Mouse (Mus musculus) layer of hippocampus, adult 9-10 months (tissue): ENCODE results near the gene Cryba4.

Experiments
- DNase-seq: peaks from one replicate; pipeline ENCODE4 v3.0.0; 2022; ENCODE audit warnings: low spot score

Gene Cryba4

DNA sequence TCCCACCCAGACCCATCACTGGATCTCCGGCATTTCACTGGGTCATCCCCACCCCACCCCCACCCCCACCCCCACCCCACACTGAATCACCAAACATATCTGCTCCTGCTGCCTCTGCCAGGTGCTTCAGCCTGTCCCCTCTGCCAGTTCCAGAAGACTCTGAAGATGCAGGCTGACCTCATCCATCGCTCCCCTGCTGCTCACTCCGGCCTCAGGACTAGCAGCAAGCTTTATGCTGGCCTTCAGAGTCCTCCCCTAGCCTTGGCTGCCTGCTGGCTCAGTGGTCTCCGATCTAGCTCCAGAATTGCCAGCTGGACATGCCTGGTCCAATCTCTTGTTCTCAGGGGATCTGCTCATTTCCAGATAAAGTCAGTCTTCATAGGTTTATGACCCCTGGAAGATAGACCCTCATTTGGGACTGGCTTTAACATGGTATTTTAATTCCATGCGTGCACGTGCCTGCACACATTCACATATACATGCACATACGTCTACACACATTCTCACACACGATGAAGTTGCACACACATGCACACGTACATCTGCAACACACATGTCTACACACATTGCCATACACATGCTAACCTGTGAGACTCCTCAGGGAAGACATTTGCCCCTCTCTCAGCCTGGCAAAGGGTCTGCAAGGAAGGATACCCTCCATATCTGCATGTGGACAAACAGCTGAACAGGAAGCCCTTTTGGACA is 14.3 kb downstream of the Cryba4 start:
- no peak for DNase-seq

DNA sequence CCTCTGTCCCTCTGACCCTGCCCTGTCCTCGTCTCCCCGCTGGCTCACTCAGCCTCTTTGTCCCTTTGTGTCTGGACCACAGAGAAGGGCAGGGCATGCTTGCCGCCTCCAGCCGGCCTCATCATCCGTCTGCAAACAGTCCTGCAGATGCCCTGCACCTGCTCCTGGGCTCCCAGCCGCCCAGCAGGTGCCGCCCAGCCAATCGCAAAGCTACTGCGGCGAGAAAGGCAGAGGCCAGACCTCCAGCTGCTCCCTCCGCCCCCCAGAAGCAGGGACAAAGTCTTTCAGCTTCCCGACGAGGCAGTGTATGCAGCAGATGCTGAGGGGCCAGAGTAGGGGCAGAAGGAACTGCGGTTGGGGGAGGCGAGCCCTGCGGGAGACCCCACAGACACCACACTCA is 14.9 kb downstream of the Cryba4 start:
- no peak for DNase-seq

DNA sequence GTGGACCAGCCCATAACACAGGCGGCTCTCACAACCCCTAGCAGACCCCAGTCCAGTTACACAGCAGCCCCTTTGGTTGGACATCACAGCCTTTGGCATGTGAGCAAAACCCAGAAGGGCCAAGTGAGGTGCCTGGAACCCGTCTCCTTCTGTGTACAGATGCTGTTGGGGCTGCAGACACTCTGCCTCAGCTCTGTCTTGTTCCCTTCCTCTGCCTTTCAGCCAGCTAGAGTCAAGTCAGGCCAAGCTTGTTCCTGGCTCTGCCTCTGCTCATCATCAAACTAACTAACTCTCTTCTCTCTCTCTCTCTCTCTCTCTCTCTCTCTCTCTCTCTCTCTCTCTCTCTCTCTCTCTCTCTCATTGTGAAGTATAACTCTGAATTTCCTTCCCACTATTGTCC is 15.7 kb downstream of the Cryba4 start:
- DNase-seq, result no peak

DNA sequence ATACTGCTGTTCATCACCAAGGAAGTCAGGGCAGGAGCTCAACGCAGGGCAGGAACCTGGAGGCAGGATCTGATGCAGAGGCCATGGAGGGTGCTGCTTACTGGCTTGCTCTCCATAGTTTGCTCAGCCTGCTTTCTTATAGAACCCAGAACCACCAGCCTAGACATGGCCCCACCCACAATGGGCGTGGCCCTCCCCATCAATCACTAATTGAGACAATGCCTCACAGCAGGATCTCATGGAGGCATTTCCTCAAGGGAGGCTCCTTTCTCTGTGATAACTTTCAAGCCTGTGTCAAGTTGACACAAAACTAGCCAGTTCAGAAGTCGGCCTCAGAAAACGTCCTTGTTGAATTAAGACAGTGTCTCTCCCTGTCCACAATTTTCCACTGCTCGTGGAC is 16.5 kb downstream of the Cryba4 start:
- DNase-seq, result no peak

DNA sequence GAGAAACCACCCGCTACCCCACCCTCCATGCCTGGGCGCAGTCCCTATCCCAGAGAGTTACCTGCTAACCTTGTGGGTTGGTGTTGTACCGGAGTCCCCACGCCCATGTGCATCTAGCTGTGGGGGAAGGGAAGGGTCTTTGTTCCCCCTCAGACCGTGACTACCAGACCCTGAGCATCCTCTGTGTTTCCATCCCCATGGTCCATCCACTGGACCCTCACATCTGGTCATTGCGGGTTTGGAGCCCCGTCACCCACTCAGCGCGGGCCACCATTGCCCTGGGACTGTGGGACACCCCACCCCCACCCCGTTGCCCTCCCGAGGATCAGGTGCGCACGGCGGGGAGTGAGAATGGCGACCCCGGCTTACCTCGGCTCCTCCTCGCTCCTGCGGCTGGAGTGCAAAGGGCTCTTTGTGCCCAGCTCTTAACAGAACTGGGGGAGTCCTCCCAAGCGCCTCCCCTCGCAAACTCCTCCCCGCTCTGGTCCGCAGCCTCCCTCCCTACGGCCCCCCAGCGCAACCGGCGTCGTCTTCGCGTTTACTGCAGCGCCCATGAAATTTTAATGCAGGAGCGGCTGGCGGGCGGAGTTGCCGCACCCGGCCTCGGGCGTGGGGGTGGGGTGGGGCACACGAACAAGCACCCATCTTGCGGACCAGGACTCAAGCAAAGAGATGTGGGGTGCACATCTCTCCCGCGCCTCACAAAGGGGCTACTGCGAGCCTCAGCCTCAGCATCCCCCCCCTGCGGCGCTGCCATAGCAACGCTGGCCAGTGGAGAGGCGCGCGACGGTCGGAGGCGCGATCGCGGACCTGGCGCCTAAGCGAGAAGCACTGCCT is 23.9 kb downstream of the Cryba4 start:
- DNase-seq, result no peak

DNA sequence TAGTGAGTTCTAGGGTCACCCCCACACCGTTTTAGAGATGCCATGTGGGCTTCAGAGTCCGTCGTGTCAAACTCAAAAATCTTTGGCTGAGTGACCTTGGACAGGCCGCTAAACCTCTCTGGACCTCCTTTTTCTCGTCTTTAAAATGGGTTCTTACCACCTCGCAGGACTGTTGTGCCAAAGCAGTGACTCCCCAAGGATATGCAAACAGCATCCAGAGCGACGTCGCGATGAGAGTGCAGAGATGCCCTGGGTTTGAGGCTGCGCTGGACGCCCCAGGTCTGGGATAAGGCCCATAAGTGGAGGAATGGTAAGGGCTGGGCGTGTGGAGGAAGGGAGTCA is 24.4 kb downstream of the Cryba4 start:
- no peak for DNase-seq

DNA sequence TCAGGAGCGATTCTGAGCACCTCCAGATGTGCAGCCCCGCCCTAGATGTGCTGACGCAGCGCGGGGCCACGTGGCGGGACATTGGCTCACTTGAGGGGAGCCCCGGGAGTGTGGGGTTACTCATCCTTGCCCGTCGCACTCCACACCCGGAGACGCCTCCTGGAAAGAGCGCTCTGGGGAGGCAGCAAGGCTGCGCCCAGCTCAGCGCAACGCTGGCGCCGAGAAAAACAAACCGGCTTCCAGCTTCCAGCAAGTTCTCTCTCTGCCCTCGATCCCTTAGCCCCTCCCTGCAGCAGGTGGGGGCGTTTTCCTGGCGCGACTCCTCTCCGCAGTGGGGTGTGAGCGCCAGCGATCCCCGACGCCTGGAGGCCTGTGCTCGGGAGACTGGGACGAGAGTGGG is 25.0 kb downstream of the Cryba4 start:
- no peak for DNase-seq

DNA sequence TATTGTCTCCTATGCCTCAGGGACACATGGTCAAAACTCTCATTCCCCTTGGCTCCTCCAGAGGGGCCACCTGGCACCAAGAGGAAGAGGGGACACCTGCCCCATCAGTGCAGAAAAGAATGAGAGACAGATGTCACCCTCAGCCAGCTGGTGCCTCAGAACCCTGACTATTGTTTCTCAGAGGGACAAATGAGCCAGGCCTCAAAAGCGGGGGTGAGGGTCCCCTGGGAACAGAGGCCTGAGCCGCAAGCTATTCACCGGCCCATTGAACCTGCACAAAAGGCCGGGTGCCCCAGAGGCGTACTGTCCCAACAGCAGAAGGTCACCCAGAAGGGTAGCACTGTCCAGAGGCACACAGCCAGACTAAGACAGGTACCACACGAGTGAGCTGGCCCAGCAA is 26.7 kb downstream of the Cryba4 start:
- DNase-seq, result no peak

DNA sequence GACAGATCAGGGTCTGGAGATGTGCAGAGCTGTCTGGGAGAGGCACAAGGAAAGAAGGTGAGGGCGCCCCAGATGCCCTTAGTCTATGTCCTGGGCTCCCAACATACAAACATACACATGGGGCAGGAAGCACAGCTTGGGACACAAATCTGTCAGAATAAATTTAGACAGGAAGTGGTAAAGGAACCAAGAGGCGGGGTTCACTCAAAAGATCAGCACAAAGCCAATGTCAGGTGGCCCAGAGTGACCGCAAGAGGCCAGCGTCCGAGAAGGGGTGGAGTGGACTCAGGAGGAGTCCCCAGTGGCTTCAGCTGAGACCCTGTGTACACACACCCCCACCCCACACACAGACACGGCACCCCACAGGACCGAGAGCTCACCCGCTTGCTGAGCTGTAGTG is 32.1 kb downstream of the Cryba4 start:
- no peak for DNase-seq

DNA sequence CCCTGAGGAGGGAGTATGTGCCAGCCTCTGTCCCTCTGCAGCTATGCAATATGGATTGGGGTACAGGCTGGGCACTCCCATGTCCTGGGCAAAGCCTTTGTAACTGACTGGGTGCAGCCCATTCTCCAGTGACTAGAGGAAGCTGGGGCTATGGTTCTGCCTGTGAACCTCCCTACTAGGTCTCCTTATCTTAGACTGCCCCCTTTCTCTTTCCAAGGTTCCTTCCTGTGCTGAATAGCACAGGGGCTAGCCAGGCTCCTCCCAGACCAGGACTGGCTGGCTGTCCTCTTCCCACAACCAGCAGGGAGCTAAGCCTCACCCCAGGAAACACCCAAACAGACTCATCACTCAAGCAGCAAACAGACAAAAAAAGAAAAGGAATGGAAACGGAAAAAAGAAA is 32.9 kb downstream of the Cryba4 start:
- DNase-seq, result no peak

DNA sequence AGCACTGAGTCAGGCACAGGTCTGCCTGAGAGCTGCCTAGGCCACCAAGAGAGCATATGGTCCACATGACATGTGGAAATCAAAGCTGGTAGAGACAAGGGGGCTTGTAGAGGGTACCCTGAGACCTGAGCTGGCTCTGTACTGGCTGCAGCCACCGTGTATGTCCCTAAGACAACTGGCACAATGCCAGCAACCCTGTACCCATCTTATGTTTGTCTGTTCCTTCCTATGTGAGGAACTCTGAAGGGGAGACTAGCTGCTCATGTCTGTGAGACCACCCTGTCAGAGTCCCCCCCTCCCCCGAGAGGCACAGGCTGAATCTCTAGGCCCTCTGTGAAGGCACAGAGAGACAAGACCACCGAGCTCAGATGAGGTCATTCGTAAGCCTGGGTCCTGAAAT is 33.6 kb downstream of the Cryba4 start:
- DNase-seq, result no peak

DNA sequence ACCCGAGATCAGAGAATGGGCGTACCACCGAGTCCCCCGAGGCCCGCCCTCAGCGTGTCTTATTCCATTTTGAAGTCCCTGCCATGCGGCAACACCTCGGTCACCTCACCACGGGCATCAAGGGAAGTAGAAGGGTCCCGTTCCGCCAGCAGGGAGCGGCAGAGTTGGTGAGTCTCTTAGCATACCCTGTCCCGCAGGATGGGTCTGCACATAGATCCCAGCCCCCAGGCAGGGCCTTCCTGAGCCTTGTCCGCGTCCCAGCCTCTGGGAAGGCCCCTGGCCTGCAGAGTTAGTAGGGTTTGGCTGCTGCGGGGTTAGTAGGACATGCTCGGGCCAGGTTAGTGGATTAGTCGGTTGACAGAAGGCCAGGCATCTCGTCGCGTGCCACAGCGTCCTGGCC is 35.3 kb downstream of the Cryba4 start:
- DNase-seq, result no peak

DNA sequence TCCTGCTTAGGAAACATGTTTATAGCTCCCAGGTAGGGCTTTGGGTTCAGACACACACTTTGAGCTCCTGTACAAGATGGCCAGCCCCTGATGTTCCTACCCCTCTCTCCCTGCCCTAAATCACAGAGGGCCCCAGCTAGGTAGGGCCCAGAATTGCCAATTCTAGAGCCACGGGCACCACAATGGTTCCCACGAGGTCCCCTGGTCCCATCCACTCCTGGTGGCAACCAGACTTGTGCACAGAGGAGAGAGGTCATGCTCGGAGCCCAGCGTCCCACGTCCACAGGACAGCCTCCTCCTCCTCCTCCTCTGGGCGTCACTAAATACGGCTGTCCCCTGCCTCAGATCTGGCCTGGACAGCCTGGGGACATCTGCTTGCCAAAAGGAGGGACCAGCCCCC is 36.0 kb downstream of the Cryba4 start:
- no peak for DNase-seq

DNA sequence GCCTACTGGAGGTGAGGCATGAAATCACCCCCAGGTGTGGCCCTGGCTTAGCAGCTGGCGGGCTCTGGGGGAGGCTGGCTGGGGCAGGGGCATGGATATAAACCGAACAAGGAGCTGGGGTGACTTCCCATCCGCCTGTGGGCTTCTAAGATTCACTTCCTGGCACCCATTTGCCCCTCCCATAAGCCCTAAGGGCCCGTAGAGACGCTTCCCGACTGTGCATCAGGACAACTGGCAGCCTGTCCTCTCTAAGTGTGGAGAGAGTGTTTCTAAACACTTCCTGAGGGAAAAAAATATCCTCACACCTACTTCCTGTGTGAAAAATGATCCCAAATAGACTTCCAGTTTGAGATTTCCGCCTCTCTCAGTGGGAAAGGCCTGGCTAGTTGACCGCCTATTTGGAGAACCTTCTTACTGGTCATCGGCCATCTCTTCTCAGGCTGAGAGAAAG is 36.5 kb downstream of the Cryba4 start:
- no peak for DNase-seq

DNA sequence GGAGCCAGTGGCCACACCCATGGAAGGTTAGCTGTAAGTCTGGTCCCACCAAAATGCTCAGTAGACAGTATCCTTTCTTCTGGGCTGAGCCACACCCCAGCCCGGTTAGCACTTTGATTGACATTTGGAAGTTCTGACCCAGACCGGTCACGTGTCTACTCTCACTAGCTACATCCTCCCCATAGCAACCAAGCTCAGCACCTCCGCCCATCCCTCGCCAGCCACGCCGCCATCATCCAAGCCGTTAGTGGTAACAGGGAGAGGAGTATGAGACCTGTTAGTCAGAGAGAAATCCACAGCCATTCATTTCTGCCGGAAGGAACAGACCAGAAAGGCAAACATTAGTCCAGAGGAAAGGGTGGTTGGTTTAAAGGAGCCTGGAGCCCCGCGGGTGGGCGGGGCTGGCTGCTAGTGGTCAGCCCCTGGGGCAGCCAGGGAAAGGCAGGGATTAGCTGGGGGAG is 37.0 kb downstream of the Cryba4 start:
- DNase-seq, result no peak

DNA sequence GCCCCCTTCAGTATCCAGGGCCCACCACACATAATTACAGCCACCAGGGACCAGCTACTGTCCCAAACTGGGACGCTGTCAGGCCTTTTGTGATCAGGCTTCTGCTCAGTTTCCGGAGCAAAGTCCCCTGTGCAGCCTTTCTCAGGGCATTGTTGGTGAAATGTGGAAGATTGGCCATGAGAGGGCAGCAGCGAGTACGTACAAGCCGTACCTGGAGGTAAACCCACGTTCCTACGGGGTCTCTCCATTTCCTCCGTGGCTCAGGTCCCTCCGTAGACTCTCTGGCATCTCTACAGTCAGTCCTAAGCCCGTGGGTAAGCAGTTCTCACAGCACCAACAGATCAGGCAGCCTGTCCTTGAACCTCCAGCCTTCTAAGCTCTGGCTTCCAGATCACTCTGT is 37.9 kb downstream of the Cryba4 start:
- no peak for DNase-seq

DNA sequence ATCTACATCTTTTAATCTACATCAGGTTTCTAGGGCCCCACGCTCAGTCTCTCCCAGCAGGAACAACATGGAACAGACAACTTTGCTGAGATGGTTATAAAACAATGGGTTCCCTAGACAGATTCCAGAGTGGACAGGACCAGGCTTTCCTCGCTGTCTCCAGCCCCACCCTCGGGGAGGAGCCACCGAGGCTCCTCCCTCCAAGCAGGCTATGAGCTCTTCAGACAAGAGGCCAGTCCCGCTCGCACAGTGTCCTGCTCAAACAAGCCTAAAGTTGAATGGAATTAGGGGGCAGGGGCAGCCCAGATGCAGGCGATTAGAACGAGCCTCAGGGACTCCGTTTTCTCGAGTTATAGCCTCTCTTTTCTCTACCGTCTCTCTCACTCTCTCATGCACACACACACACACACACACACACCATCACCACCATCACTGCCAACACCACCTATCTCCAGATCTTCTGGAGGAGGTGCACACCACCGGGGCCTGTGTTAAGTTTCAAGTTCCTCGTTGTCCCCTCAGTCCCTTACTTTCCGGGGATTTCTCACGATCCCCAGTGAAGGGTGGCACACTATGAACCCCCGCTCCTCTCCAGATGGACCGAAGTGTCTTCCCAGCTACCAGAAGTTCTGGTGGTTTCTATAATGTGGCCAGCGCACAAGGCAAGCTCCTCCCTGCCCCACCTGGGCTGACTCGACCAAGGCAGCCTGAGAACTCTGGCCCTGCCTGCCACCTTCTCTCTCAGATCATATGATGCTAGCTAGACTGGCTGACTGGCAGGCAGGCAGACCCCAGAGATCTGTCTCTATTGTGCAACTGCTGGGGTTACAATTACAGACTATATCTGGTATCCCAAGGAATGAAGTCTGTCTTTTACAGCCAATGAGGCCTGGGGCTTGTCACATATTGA is 38.7 kb downstream of the Cryba4 start:
- no peak for DNase-seq

DNA sequence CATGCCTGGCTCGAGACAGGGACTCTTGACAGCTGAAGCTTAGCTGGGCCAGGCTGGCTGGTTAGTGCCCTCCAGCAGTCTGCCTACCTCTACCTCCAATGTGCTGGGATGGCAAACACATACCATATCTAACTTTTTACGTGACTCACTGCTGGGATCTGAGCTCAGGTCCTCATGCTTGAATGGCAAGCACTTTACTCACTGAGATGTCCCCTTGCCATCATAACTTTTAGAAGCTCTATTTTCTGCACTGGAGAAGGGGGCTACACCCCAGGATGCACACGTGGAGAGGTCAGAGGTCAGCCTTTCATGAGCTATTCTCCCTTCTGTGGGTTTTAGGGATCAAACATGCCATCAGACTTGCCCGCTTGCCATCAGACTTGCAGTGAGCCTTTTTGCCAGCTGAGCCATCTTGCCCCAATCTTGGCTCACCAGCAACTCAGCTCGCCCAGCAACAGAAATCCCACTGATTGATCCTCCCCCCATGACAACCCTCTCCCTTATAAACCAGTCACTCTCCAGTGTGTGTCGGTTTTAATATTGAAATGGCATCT is 39.5 kb downstream of the Cryba4 start:
- no peak for DNase-seq

DNA sequence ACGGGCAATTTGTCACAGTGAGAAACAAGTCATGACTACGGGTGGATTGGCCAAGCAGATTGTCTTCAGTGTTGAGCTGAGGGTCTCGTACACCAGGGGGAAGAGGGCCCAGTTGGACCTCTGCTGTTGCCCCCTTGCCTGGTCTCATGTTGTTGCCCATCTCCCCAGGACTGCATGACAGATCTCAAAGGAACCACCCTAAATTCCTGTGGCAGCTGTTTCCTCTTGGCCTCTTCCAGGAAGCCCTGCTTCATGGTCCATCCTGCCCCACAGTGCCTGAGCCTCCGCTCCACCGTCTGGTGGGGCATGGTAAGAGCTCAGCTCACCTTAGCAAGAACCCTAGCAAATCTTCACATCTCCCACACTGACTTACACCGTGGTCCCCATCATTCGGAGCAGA is 40.4 kb downstream of the Cryba4 start:
- DNase-seq, result no peak

DNA sequence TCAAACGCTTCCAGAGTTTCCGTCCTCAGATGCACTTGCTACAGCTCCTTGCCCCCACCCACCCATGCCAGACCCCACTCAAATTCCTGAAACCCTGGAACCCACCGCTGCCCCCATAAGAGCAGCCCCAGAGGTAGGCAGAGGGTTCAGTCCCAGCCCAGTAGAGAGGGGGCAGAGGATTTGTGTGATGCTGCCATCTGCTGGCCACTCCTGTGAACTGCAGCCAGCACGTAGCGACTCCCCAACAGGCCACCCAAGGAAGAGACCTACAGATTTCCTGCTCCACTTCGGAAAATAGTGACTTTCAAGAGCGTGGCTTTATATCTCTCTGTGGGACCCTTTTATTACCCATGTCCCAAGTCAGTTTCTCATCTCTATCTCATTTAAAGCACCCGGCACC is 42.2 kb downstream of the Cryba4 start:
- no peak for DNase-seq

DNA sequence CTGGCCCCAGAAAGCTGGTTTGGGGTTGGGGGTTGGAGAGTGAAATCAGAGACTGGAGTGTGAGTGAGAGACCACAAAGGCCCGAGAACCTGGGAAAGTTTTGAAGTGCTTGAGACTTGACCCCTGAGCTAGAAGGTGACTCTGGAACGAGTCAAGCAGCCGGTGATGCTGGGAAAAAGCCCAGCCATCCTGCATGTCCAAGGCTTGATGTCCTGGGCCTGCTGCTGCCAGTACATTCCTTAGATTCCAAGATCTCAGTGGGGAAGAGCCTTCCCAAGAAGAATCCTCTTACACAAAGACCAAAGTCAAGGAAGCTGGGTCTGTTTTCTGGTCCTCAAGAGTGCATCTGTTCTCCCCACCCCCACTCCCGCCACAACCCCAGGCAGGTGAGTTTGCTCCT is 44.0 kb downstream of the Cryba4 start:
- DNase-seq, result no peak

DNA sequence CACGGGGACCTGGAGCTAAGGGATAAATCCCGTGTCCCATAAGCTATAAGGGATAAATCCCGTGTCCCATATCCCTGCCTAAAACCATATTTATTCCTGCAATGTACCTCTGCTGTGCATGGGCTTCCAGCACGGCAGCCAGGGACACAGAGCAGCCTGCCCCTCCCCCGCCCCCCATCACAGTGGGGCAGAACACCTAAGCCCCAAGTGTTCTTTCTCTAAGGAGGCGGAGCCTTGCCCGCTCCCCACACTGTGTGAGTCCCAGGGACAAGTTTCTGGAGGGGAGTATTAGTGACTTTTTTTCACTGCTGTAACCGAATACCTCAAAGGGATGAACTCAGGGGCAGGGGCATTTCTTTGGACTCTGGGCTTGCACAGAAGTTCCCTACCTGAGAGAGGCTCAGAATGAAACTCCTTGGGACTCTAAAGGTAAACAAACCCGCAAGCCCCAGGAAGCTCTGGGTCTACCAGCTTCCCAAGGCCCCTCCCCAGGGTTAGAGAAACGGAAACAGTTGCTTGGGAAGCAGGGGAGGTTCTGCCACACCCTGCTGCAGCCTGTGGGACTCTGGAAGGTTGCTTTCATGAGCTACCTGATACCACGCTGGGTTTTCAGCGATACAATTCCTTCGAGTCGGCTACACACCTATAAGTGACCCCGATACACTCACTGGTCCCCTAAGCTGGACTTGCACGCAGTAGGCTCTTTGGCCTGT is 45.6 kb downstream of the Cryba4 start:
- no peak for DNase-seq
